Mouse (Mus musculus): Measurements from ENCODE around the gene Cnga3.

DNA sequence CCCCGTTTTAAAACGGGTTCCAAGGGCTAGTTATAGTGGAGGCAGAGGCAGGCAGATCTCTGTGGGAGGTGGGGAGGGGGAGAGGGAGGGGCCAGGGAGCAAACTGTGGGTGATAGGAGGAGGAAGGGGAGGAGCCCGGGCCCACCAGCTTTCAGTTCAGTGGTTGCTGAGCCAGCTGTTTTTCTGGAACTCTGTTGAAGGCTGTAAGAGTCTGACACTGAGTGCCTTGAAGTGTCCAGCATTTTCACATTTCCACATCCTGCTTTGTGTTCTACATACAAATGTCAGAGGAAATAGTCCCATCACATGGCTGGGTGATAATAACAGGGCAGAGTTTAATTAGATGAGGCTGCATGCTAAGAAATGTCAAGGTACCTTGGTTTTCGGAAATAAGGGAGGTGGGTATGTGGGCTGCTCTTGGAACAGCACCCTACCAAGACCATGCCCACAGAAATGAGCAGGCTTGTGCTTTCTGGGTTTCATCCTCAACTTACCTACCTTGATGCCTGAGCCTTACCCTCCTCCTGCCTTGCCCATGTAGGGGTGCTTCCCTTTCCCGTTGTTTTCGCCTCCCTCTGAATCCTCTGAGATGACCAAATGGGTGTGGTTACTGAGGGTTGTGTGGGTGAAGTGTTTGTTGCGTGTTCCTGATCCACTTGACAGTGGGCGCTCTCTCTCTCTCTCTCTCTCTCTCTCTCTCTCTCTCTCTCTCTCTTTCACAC, 93.9 kb downstream of the Cnga3 start:
- TF ChIP-seq USF1 (IDR thresholded peaks at IDR 0.05; ENCODE audit: low read depth) (no peak), CTCF (IDR thresholded peaks at IDR 0.05; ENCODE audit: control insufficient read depth, insufficient read depth, insufficient read length) (no peak), CEBPB (IDR thresholded peaks at IDR 0.05; ENCODE audit: low read depth) (no peak), MAX (IDR thresholded peaks at IDR 0.05) (no peak), MYOG (IDR thresholded peaks at IDR 0.05; ENCODE audit: control insufficient read depth, extremely low read depth, insufficient read length) (no peak), MYOD1 (IDR thresholded peaks at IDR 0.05; ENCODE audit: control insufficient read depth, insufficient read length, low read depth) (no peak)
